Mouse (Mus musculus) spleen, postnatal 0 days (tissue): ENCODE data around the gene Enpp5. TPM values are rescaled to one million over a fixed set of nuclear protein-coding genes. Genes with fewer than 3 reads are reported as not detected.

ENCODE experiments used
- polyA plus RNA-seq: library from polyadenylated mRNA; unstranded; fragments of >200 nt; fragmentation: Nextera tagmentation; extraction: Ambion mirVana; gene quantifications from 2 replicates; pipeline ENCODE4 v1.2.1, GENCODE M21; 2015

Enpp5 gene
- 8.4 and 9.9 TPM in 2 replicates for polyA plus RNA-seq

GRCm38 (mm10) chr17:44078631-44079350, at the start of gene Enpp5:
Gene Enpp5, plus strand, starts transcription at chr17:44078813.

GRCm38 (mm10) chr17:44105287-44106138, 26.9 kb downstream of the Enpp5 start, which contains the start of gene Enpp4:
Gene Enpp4, minus strand, starts transcription at chr17:44105809.

Other genes with a start within 250 kb of the Enpp5 start
- 5.7 and 6.4 TPM in 2 replicates for gene Enpp4, start 27.0 kb downstream of the Enpp5 start, polyA plus RNA-seq
- gene Clic5, start 109.8 kb downstream of the Enpp5 start, polyA plus RNA-seq, result 3.9 and 5.0 TPM in 2 replicates